Mouse (Mus musculus) liver, adult 2 months (tissue): ENCODE results near the gene Arl2.

ENCODE experiments used
- CTCF ChIP-seq: fragments of 200-500 bp; IDR thresholded peaks from 2 replicates; pipeline ENCODE4 v1.5.1; 2011; ENCODE audit warnings: low read depth, low read length, control low read depth
- POLR2A ChIP-seq: fragments of 200-500 bp; IDR thresholded peaks from 2 replicates; pipeline ENCODE4 v1.6.1; 2011; ENCODE audit warnings: low read length, control low read depth; ENCODE audit not compliant: insufficient read depth; ENCODE audit errors: extremely low read depth

DNA sequence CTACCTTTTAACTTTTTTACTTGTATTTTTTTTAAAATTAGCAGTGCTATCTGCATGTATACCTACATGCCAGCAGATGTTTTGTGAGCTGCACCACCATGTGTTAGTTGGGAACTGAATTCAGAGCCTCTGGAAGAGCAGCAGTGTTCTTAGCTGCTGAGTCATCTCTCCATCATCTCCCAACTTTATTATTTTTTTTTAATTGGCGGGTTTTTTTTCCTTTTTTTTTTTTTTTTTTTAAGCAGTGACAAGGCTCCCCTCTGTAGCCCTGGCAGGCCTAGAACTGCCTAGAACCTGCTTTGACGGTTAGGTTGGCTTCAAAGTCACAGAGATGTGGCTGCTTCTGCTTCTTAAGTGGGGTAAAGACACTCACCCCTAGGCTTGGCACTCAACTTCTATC lies 16.4 kb downstream of the Arl2 start:
- TF ChIP-seq POLR2A, result no peak
- TF ChIP-seq CTCF, result no peak
